Mouse (Mus musculus): ENCODE measurements around the gene Dut.
"Not testable (repeated sequence)": the region's sequence is repeated elsewhere in the genome, so short reads cannot be mapped to it uniquely, and the experiment has no call there.

Dut gene

GRCm38 (mm10) chr2:125254630-125255029 is 7.6 kb downstream of the Dut start:
- no peak for DNase-seq (ENCODE audit: low spot score in 2 of 2)

GRCm38 (mm10) chr2:125255886-125256285 is 8.9 kb downstream of the Dut start:
- no peak for DNase-seq (ENCODE audit: low spot score in 2 of 2)

GRCm38 (mm10) chr2:125259230-125260120 is 12.5 kb downstream of the Dut start:
- no peak for DNase-seq (ENCODE audit: low spot score in 2 of 2)

- no peak for DNase-seq (ENCODE audit: low spot score in 2 of 2)
Observed at GRCm38 (mm10) chr2:125260326-125260725, 13.3 kb downstream of the Dut start.

- peak in 1 of 2 experiments; percentile 20 for DNase-seq (ENCODE audit: low spot score in 2 of 2)
Observed at GRCm38 (mm10) chr2:125263056-125263455, 16.1 kb downstream of the Dut start.

GRCm38 (mm10) chr2:125263753-125264152 is 16.8 kb downstream of the Dut start:
- no peak for DNase-seq (ENCODE audit: low spot score in 2 of 2)

GRCm38 (mm10) chr2:125268876-125269275 is 21.9 kb downstream of the Dut start:
- DNase-seq (ENCODE audit: low spot score in 2 of 2), result no peak

GRCm38 (mm10) chr2:125275617-125276016 is 28.6 kb downstream of the Dut start:
- no peak for DNase-seq (ENCODE audit: low spot score in 2 of 2)

GRCm38 (mm10) chr2:125276692-125277091 is 29.7 kb downstream of the Dut start:
- DNase-seq (ENCODE audit: low spot score in 2 of 2), result no peak

GRCm38 (mm10) chr2:125278474-125278873 is 31.5 kb downstream of the Dut start:
- DNase-seq (ENCODE audit: low spot score in 2 of 2), result no peak

GRCm38 (mm10) chr2:125279995-125280394 is 33.0 kb downstream of the Dut start:
- not testable (repeated sequence) for DNase-seq (ENCODE audit: low spot score in 2 of 2)

- no peak for DNase-seq (ENCODE audit: low spot score in 2 of 2)
Observed at GRCm38 (mm10) chr2:125282334-125283206, 35.6 kb downstream of the Dut start.

- DNase-seq (ENCODE audit: low spot score in 2 of 2), result no peak
Observed at GRCm38 (mm10) chr2:125285777-125286176, 38.8 kb downstream of the Dut start.

GRCm38 (mm10) chr2:125290197-125290965 is 43.4 kb downstream of the Dut start:
- DNase-seq (ENCODE audit: low spot score in 2 of 2), result no peak

- DNase-seq (ENCODE audit: low spot score in 2 of 2), result no peak
Observed at GRCm38 (mm10) chr2:125291101-125291500, 44.1 kb downstream of the Dut start.

- no peak for DNase-seq (ENCODE audit: low spot score in 2 of 2)
Observed at GRCm38 (mm10) chr2:125292616-125293015, 45.6 kb downstream of the Dut start.

GRCm38 (mm10) chr2:125293969-125294491 is 47.0 kb downstream of the Dut start:
- DNase-seq (ENCODE audit: low spot score in 2 of 2), result no peak

GRCm38 (mm10) chr2:125295526-125295925 is 48.5 kb downstream of the Dut start:
- DNase-seq (ENCODE audit: low spot score in 2 of 2), result no peak

- no peak for DNase-seq (ENCODE audit: low spot score in 2 of 2)
Observed at GRCm38 (mm10) chr2:125298841-125299240, 51.9 kb downstream of the Dut start.

GRCm38 (mm10) chr2:125301877-125302624 is 55.1 kb downstream of the Dut start:
- no peak for DNase-seq (ENCODE audit: low spot score in 2 of 2)

GRCm38 (mm10) chr2:125302625-125302924 is 55.6 kb downstream of the Dut start:
- DNase-seq (ENCODE audit: low spot score in 2 of 2), result peak in 1 of 2 experiments; percentile 21

All from frontal cortex, postnatal 10 days (tissue).